Mouse (Mus musculus) layer of hippocampus, adult 9-11 months (tissue): Measurements from ENCODE around the gene Chtop.

Experiments used
- DNase-seq: peaks from one replicate; pipeline ENCODE4 v3.0.0; 2022

Gene Chtop

DNA sequence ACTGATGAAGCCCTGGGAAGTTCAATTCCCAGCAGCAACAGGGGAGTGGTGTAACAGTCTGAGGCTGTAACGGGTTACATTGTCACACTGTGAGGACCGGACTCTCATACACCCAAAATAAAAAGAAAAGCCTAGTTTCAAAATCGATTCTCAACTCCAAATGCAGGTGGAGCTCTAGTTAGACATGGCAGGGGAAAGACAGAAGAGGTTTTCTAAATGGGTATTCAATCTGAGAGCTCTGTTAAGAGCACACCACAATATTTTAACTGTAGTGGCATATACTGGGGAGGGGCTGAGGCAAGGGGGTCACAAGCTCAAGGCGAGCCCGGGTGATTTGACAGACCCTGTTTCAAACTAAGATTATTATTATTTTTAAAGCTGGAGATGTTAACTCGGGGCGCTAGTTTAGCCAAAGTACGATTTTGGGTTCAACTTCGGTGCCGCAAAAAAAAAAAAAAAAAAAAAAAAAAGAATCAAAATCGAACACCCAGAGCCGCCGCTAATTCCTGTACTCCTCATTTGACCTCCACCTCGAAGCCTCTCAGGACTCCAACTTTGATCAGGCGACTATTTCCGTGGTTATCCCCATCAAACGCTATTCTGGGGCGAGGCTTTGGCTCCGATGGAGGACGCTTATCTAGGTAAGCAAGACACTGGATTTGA, 880 bp downstream of the Chtop start:
- no peak for DNase-seq

DNA sequence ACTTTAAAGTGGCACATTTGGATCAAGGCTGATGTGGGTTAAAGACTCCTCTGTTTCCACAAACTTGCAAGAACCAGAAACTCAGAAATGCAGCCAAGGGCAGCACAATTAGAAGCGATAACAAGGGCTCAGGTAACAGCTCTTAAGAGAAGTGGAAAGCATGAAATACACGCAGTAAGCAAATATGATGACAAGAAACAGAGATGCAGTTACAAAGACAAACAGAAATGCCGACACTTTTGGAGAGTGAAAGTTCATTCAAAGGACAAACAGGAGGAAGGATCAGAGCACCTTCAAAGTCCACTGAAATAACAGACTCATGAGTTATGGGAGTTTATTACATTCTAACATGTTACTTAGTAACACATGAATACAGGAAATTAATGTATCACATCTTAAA, 2.9 kb downstream of the Chtop start:
- DNase-seq: no peak

DNA sequence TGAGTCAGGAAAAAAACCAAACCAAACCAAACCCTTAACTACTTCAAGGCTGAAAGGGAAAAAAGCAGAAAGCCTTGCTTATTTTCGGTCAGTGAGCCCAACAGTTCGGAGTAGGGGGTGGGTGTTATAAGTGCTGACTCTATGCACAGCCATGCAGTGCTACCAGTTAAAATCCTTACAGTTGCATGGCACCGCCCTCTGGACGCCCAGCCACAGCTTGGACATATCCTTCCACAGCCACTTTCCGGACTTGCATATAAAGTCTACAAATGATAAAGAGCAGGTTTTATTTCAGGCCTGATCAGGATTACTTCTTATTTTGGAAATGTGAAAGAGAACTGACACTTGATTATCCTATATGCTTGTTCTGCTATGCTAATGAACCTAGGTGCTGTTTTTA, 4.1 kb downstream of the Chtop start:
- DNase-seq: no peak

DNA sequence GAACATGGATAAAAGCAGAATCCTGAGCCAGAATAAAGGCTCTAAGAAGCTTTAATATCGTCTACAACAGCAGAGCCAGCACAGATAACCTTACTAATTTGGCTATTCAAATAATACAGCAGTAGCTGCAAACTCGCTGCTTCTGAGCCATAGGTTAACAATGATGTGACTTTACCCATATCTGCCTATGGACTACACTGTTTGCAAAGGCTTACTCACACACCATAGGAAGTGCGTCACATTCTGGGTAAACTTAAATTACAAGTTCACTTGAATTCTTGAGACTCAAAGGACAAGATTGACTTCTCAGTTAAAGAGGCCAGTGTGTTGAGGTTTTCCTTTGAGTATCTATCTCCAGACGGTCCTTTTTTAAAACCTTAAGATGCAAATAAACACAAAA, 5.9 kb downstream of the Chtop start:
- no peak for DNase-seq

GRCm38 (mm10) chr3:90497597-90497996, 11.7 kb downstream of the Chtop start:
- no peak for DNase-seq

DNA sequence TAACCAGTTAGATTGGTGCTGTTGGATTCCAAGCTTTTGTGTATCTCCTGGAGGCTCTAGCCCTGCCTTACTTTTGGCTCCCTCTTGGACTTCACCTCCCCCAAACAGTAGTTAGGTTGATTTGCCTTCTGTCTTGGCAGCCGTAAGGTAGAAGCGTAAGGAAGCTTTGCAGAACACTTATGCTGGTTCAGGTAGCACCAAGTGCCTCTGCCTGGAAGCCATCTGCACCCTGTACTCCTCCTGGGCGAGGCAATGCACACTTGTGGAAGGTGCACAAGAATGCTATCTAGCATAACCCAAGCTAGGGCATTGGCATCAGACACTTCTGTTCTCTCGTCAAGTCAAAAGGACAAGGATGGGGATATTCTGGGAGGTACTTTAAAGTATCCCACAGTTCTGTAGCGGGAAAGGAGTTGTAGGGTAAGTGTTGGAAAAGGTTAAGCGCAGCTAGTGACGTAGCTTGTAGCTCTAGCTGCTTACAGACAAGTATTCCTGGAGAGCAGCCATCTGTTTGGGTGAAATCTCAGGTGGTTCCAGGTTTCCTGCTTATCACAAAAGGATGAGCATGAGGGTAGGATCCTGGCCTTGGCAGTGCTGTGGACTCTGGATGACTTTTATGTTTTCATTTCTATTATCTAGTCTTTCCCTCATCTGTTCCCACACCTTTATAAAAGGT, 13.3 kb downstream of the Chtop start:
- no peak for DNase-seq

- no peak for DNase-seq
These were observed 15.3 kb downstream of the Chtop start for GRCm38 (mm10) chr3:90493831-90494540.

GRCm38 (mm10) chr3:90491350-90491749, 17.9 kb downstream of the Chtop start:
- DNase-seq: peak; percentile 48

DNA sequence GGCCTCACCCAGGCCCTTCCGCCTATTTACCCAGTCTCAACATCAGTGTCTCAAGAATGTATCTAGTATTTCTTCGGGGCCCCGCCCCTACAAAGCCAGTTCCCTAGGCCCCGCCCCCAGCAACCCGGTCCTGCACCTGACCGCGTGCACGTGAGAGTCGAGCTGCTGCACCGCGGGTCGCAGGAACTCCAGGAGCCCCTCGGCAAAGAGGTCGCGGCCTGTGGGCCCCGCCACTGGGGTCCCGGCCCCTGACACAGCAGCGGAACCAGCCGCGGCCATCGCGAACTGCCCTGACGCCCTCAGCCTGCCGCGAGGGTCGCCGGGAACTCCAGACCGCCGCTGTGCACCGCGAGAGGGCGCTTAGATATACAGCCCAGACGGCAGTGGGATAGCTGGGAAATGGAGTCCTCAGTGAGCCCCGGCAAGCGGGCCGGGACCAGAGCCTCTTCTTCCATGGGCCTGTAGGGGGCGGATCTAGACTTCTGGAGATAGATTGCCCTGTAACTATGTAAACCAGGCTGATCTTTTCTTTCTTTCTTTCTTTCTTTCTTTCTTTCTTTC, 18.5 kb downstream of the Chtop start, which contains the start of gene Snapin:
TSS of gene Snapin (minus strand) at position 338 of the 561 bp plus-strand sequence.
- DNase-seq: peak; percentile 96

GRCm38 (mm10) chr3:90488576-90488975, 20.7 kb downstream of the Chtop start:
- DNase-seq: no peak

GRCm38 (mm10) chr3:90486998-90487397, 22.3 kb downstream of the Chtop start:
- DNase-seq: no peak

DNA sequence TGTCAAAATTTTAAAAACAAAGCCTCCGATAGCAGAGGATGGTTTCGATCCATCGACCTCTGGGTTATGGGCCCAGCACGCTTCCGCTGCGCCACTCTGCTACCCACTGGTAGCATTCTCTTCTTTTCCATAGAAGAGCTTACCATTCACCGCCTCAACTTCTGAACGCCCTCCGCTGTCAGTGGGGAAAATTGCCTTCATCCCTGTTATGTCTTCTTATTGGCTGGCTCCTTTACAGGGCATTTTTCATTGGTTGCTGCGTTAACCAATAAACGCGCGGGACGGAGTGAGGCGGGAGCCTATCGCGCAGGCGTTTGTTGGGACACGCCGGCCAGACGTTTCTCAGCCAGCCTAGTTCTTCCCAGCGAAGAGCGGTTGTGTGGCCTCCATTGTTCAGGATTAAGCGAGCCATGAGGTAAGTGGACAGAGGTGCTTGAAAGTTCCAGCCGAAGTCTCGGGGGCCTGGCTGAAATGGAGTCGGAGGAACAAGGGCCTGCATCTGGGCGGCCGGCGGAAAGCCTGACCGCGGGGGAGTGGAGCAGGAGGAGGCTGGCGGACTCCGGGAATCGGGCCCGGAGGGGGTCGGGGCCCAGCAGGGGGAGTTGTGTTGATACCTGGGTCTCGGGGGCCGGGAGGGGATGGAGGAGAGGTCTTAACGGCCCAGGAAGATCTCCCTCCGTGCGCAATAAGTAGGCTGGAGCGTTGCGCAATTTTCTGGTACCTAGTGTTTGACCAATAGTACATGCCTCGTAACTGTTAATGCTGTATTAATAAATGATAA, 33.3 kb downstream of the Chtop start, which contains the start of gene Ilf2:
TSS of gene Ilf2 (plus strand) at position 296 of the 781 bp plus-strand sequence.
- DNase-seq: peak; percentile 98

- no peak for DNase-seq
These were observed 34.0 kb downstream of the Chtop start for GRCm38 (mm10) chr3:90475151-90475830.

GRCm38 (mm10) chr3:90472213-90472612, 37.1 kb downstream of the Chtop start:
- DNase-seq: no peak

- DNase-seq: no peak
These were observed 41.5 kb downstream of the Chtop start for GRCm38 (mm10) chr3:90467618-90468300.

DNA sequence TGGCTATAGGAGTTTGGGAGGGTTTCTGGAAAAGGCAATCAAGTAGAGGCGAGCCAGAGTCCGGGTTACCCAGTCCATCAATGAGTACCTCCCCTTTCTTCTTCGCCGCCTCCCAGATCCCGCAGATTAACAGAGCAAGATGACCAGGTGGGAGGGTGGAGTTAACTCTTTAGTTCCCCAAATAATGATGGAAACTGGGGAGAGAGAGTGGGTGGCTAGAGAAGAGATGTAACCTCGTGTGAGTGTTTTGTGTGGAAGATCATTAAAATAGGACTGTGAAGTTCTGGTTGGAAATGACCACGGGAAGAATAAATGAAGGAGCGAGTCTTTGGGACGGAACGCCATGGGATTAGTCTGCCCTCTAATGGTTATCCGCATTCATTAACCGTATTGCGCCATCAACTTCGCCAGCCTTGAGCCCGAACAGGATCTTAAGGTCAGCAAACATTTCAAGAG, 43.0 kb downstream of the Chtop start:
- DNase-seq: peak; percentile 42

GRCm38 (mm10) chr3:90465686-90466310, 43.5 kb downstream of the Chtop start, which contains the start of gene Npr1:
Gene Npr1 (minus strand): TSS chr3:90465866.
- DNase-seq: no peak

DNA sequence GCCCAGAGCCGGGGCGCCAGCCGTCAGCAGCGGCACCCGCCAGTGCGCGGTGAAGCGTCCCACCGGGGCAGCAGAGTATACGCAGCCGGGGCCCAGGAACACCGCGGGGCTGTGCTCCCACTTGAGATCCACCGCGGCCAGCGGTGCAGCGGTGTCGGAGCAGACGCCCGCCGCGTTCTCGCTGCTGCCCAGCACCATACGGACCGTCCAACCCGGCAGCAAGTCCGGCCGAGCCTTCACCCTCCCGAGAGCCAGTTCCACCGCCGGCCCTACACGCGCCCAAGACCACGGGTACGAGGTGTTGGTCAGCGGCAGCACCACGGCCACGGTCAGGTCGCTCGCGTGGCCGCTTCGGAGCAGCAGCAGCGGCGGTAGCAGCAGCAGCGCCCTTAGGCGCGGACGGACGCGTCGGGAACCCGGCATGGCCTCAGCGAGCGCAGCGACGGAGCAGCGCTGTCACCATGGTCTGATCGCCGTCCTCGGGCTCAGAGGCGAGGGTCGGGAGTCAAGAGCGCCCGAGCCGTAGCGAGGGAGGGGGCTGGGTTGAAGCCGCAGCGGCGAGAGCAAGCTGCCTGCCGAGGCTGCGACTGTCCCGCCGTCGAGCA, 44.1 kb downstream of the Chtop start:
- no peak for DNase-seq

GRCm38 (mm10) chr3:90464552-90465080, 44.7 kb downstream of the Chtop start:
- DNase-seq: no peak

DNA sequence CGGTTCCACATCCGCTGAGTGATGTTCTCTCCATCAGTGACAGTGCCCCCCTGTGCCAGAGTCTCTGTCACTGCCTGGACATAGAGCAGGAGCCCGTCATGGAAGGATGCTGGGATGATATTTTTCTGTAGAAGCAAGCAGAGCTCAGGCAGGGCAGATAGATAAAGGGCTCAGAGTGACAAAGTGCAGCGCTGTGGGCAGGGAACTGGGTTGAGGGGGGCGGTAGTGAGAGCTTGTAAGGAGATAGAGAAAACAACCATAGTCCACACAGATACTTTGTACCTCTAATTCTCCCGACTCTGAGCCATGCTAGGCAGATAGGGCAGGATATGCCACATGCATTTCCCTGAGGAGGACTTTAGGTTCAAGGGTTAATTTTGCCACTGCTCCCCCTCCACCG, 46.7 kb downstream of the Chtop start:
- DNase-seq: no peak
